Mouse (Mus musculus): ENCODE results near the gene Fadd. TPM values are rescaled to one million over a fixed set of nuclear protein-coding genes. Genes with fewer than 3 reads are reported as not detected.

The Fadd gene
- polyA plus RNA-seq, 1 experiment from 2014 or later = 8.6 TPM

- H3K27me3 ChIP-seq (ENCODE audit: control insufficient read depth, insufficient read depth, low read length) = no peaks in the 10 kb centered on the region; the same call in 1 of the 2 replicates
- DNase-seq (ENCODE audit: low spot score) (no peak), ATAC-seq (ENCODE audit: low FRiP score) (no peak)
- H3K9ac ChIP-seq (ENCODE audit: low read depth, low read length) = no peak overlapping the region
- no peak overlapping the region for H3K27ac ChIP-seq (ENCODE audit: low read depth, low read length)
- H3K4me3 ChIP-seq (ENCODE audit: low read depth, low read length) = no peak overlapping the region
- H3K4me2 ChIP-seq (replicated peaks; ENCODE audit: low read depth, low read length) = no peak overlapping the region
- H3K4me1 ChIP-seq (replicated peaks; ENCODE audit: control insufficient read depth, insufficient read depth, low read length) = peaks cover 7% of the 10 kb centered on the region; the same call in 1 of the 2 replicates
- WGBS = 96% methylated on average over 1 of the region's 1 CpGs
- no peaks in the 10 kb centered on the region for H3K36me3 ChIP-seq (ENCODE audit: control insufficient read depth, insufficient read depth, low read length)
- H3K9me3 ChIP-seq (ENCODE audit: control insufficient read depth, low read length) = no peaks in the 10 kb centered on the region
These were observed 31.5 kb downstream of the Fadd start for GRCm38 (mm10) chr7:144550811-144551210.

- Histone ChIP-seq H3K9me3 (ENCODE audit: control insufficient read depth, low read length) (no peaks in the 10 kb centered on the region), H3K4me2 (replicated peaks; ENCODE audit: low read depth, low read length) (no peak overlapping the region), H3K9ac (ENCODE audit: low read depth, low read length) (no peak overlapping the region), H3K27ac (ENCODE audit: low read depth, low read length) (no peak overlapping the region), H3K27me3 (ENCODE audit: control insufficient read depth, insufficient read depth, low read length) (no peaks in the 10 kb centered on the region), H3K4me1 (replicated peaks; ENCODE audit: control insufficient read depth, insufficient read depth, low read length) (peaks cover 7% of the 10 kb centered on the region; the same call in 1 of the 2 replicates), H3K36me3 (ENCODE audit: control insufficient read depth, insufficient read depth, low read length) (no peaks in the 10 kb centered on the region), H3K4me3 (ENCODE audit: low read depth, low read length) (no peak overlapping the region)
- 90% methylated on average over 2 of the region's 2 CpGs for WGBS
- no peak for DNase-seq (ENCODE audit: low spot score)
- no peak for ATAC-seq (ENCODE audit: low FRiP score)
These were observed 32.2 kb downstream of the Fadd start for GRCm38 (mm10) chr7:144549904-144550566.

- ATAC-seq (ENCODE audit: low FRiP score) = no peak
These were observed 37.0 kb downstream of the Fadd start for GRCm38 (mm10) chr7:144545231-144545630.

GRCm38 (mm10) chr7:144541351-144541750, 40.9 kb downstream of the Fadd start:
- H3K36me3 ChIP-seq (ENCODE audit: control insufficient read depth, insufficient read depth, low read length) = no peaks in the 10 kb centered on the region
- ATAC-seq (ENCODE audit: low FRiP score) (no peak), DNase-seq (ENCODE audit: low spot score) (no peak)
- H3K27ac ChIP-seq (ENCODE audit: low read depth, low read length) = no peak overlapping the region
- H3K9ac ChIP-seq (ENCODE audit: low read depth, low read length) = no peak overlapping the region
- H3K27me3 ChIP-seq (ENCODE audit: control insufficient read depth, insufficient read depth, low read length) = no peaks in the 10 kb centered on the region
- no peaks in the 10 kb centered on the region for H3K9me3 ChIP-seq (ENCODE audit: control insufficient read depth, low read length)
- H3K4me1 ChIP-seq (replicated peaks; ENCODE audit: control insufficient read depth, insufficient read depth, low read length) = no peaks in the 10 kb centered on the region
- no peak overlapping the region for H3K4me3 ChIP-seq (ENCODE audit: low read depth, low read length)
- no peak overlapping the region for H3K4me2 ChIP-seq (replicated peaks; ENCODE audit: low read depth, low read length)
- 94% methylated on average over 5 of the region's 5 CpGs for WGBS

More at GRCm38 (mm10) chr7:144545231-144545630, 37.0 kb downstream of the Fadd start:
- 86% methylated on average over 3 of the region's 3 CpGs for whole genome bisulfite sequencing
- Histone ChIP-seq H3K27me3 (ENCODE audit: control insufficient read depth, insufficient read depth, low read length) (no peaks in the 10 kb centered on the region), H3K4me2 (replicated peaks; ENCODE audit: low read depth, low read length) (no peak overlapping the region), H3K4me1 (replicated peaks; ENCODE audit: control insufficient read depth, insufficient read depth, low read length) (no peaks in the 10 kb centered on the region), H3K9ac (ENCODE audit: low read depth, low read length) (no peak overlapping the region), H3K4me3 (ENCODE audit: low read depth, low read length) (no peak overlapping the region), H3K27ac (ENCODE audit: low read depth, low read length) (no peak overlapping the region), H3K36me3 (ENCODE audit: control insufficient read depth, insufficient read depth, low read length) (no peaks in the 10 kb centered on the region), H3K9me3 (ENCODE audit: control insufficient read depth, low read length) (no peaks in the 10 kb centered on the region)
- DNase-seq (ENCODE audit: low spot score) = no peak

GRCm38 (mm10) chr7:144539146-144539545, 43.1 kb downstream of the Fadd start:
- ATAC-seq (ENCODE audit: low FRiP score) (no peak), DNase-seq (ENCODE audit: low spot score) (no peak)
- H3K4me1 ChIP-seq (replicated peaks; ENCODE audit: control insufficient read depth, insufficient read depth, low read length) = no peaks in the 10 kb centered on the region
- no peak overlapping the region for H3K9ac ChIP-seq (ENCODE audit: low read depth, low read length)
- 84% methylated on average over 2 of the region's 2 CpGs for WGBS
- H3K27ac ChIP-seq (ENCODE audit: low read depth, low read length) = no peak overlapping the region
- H3K36me3 ChIP-seq (ENCODE audit: control insufficient read depth, insufficient read depth, low read length) = no peaks in the 10 kb centered on the region
- H3K4me3 ChIP-seq (ENCODE audit: low read depth, low read length) = no peak overlapping the region
- H3K27me3 ChIP-seq (ENCODE audit: control insufficient read depth, insufficient read depth, low read length) = no peaks in the 10 kb centered on the region
- H3K9me3 ChIP-seq (ENCODE audit: control insufficient read depth, low read length) = no peaks in the 10 kb centered on the region
- no peak overlapping the region for H3K4me2 ChIP-seq (replicated peaks; ENCODE audit: low read depth, low read length)

- Histone ChIP-seq H3K36me3 (ENCODE audit: control insufficient read depth, insufficient read depth, low read length) (no peaks in the 10 kb centered on the region), H3K9me3 (ENCODE audit: control insufficient read depth, low read length) (no peaks in the 10 kb centered on the region), H3K9ac (ENCODE audit: low read depth, low read length) (no peak overlapping the region), H3K27me3 (ENCODE audit: control insufficient read depth, insufficient read depth, low read length) (no peaks in the 10 kb centered on the region), H3K4me2 (replicated peaks; ENCODE audit: low read depth, low read length) (no peak overlapping the region), H3K4me3 (ENCODE audit: low read depth, low read length) (no peak overlapping the region), H3K4me1 (replicated peaks; ENCODE audit: control insufficient read depth, insufficient read depth, low read length) (no peaks in the 10 kb centered on the region), H3K27ac (ENCODE audit: low read depth, low read length) (no peak overlapping the region)
- DNase-seq (ENCODE audit: low spot score) = no peak
- no peak for ATAC-seq (ENCODE audit: low FRiP score)
- WGBS = 96% methylated on average over 4 of the region's 4 CpGs
These were observed 44.1 kb downstream of the Fadd start for GRCm38 (mm10) chr7:144538030-144538644.

- no peaks in the 10 kb centered on the region for H3K27me3 ChIP-seq (ENCODE audit: control insufficient read depth, insufficient read depth, low read length)
- DNase-seq (ENCODE audit: low spot score) = no peak
- H3K9me3 ChIP-seq (ENCODE audit: control insufficient read depth, low read length) = no peaks in the 10 kb centered on the region
- H3K4me2 ChIP-seq (replicated peaks; ENCODE audit: low read depth, low read length) = no peak overlapping the region
- no peaks in the 10 kb centered on the region for H3K4me1 ChIP-seq (replicated peaks; ENCODE audit: control insufficient read depth, insufficient read depth, low read length)
- 95% methylated on average over 3 of the region's 3 CpGs for WGBS
- H3K9ac ChIP-seq (ENCODE audit: low read depth, low read length) = no peak overlapping the region
- H3K4me3 ChIP-seq (ENCODE audit: low read depth, low read length) = no peak overlapping the region
- no peaks in the 10 kb centered on the region for H3K36me3 ChIP-seq (ENCODE audit: control insufficient read depth, insufficient read depth, low read length)
- no peak overlapping the region for H3K27ac ChIP-seq (ENCODE audit: low read depth, low read length)
- ATAC-seq (ENCODE audit: low FRiP score) = no peak
These were observed 45.9 kb downstream of the Fadd start for GRCm38 (mm10) chr7:144536367-144536766.

- H3K9ac ChIP-seq (ENCODE audit: low read depth, low read length) = no peak overlapping the region
- H3K4me3 ChIP-seq (ENCODE audit: low read depth, low read length) = no peak overlapping the region
- H3K4me2 ChIP-seq (replicated peaks; ENCODE audit: low read depth, low read length) = no peak overlapping the region
- no peaks in the 10 kb centered on the region for H3K9me3 ChIP-seq (ENCODE audit: control insufficient read depth, low read length)
- no peaks in the 10 kb centered on the region for H3K4me1 ChIP-seq (replicated peaks; ENCODE audit: control insufficient read depth, insufficient read depth, low read length)
- WGBS = 82% methylated on average over 3 of the region's 3 CpGs
- DNase-seq (ENCODE audit: low spot score) (no peak), ATAC-seq (ENCODE audit: low FRiP score) (no peak)
- no peaks in the 10 kb centered on the region for H3K36me3 ChIP-seq (ENCODE audit: control insufficient read depth, insufficient read depth, low read length)
- H3K27me3 ChIP-seq (ENCODE audit: control insufficient read depth, insufficient read depth, low read length) = no peaks in the 10 kb centered on the region
- H3K27ac ChIP-seq (ENCODE audit: low read depth, low read length) = no peak overlapping the region
These were observed 47.5 kb downstream of the Fadd start for GRCm38 (mm10) chr7:144534773-144535172.
